Mouse (Mus musculus): Measurements from ENCODE around the gene Nfatc2ip. TPM values are rescaled to one million over a fixed set of nuclear protein-coding genes. Genes with fewer than 3 reads are reported as not detected.

The Nfatc2ip gene
- polyA plus RNA-seq, 1 experiment from 2014 or later = 1.5 TPM

- Histone ChIP-seq H3K4me2 (ENCODE audit: low read depth, low read length) (no peak overlapping the region), H3K4me3 (ENCODE audit: low read depth, low read length) (no peak overlapping the region), H3K27ac (ENCODE audit: low read depth) (no peak overlapping the region), H3K36me3 (replicated peaks; ENCODE audit: insufficient read depth, low read length) (peaks cover 14% of the 10 kb centered on the region), H3K27me3 (ENCODE audit: insufficient read depth, low read length) (no peaks in the 10 kb centered on the region), H3K4me1 (ENCODE audit: insufficient read depth) (no peaks in the 10 kb centered on the region), H3K9me3 (ENCODE audit: low read length) (no peaks in the 10 kb centered on the region), H3K9ac (replicated peaks) (no peak overlapping the region)
- DNase-seq (peak; percentile 79), ATAC-seq (peak; percentile 66)
- TF ChIP-seq EP300 (IDR thresholded peaks at IDR 0.05; ENCODE audit: low read depth) = no peak
- TF ChIP-seq CTCF (IDR thresholded peaks at IDR 0.05; ENCODE audit: low read depth) = peak; percentile 98
- WGBS (ENCODE audit: insufficient replicate concordance) = 14% methylated on average over 8 of the region's 8 CpGs
These were observed 40.3 kb upstream of the Nfatc2ip start for GRCm38 (mm10) chr7:126436851-126437250.

GRCm38 (mm10) chr7:126435801-126436200, 39.3 kb upstream of the Nfatc2ip start:
- no peak overlapping the region for H3K27ac ChIP-seq (ENCODE audit: low read depth)
- DNase-seq = no peak
- no peaks in the 10 kb centered on the region for H3K4me1 ChIP-seq (ENCODE audit: insufficient read depth)
- no peaks in the 10 kb centered on the region for H3K9me3 ChIP-seq (ENCODE audit: low read length)
- no peaks in the 10 kb centered on the region for H3K27me3 ChIP-seq (ENCODE audit: insufficient read depth, low read length)
- no peak overlapping the region for H3K4me2 ChIP-seq (ENCODE audit: low read depth, low read length)
- TF ChIP-seq EP300 (IDR thresholded peaks at IDR 0.05; ENCODE audit: low read depth) = no peak
- TF ChIP-seq CTCF (IDR thresholded peaks at IDR 0.05; ENCODE audit: low read depth) = no peak
- H3K9ac ChIP-seq (replicated peaks) = no peak overlapping the region
- H3K36me3 ChIP-seq (replicated peaks; ENCODE audit: insufficient read depth, low read length) = peaks cover 10% of the 10 kb centered on the region
- WGBS (ENCODE audit: insufficient replicate concordance) = 72% methylated on average over 3 of the region's 3 CpGs
- no peak for ATAC-seq
- no peak overlapping the region for H3K4me3 ChIP-seq (ENCODE audit: low read depth, low read length)

- no peak for ATAC-seq
- peaks cover 2% of the 10 kb centered on the region for H3K4me1 ChIP-seq (ENCODE audit: insufficient read depth)
- H3K4me2 ChIP-seq (ENCODE audit: low read depth, low read length) = no peak overlapping the region
- TF ChIP-seq EP300 (IDR thresholded peaks at IDR 0.05; ENCODE audit: low read depth) (no peak), CTCF (IDR thresholded peaks at IDR 0.05; ENCODE audit: low read depth) (no peak)
- no peak overlapping the region for H3K27ac ChIP-seq (ENCODE audit: low read depth)
- no peak overlapping the region for H3K9ac ChIP-seq (replicated peaks)
- peaks cover 8% of the 10 kb centered on the region for H3K36me3 ChIP-seq (replicated peaks; ENCODE audit: insufficient read depth, low read length)
- WGBS (ENCODE audit: insufficient replicate concordance) = 83% methylated on average over 7 of the region's 7 CpGs
- DNase-seq = no peak
- no peaks in the 10 kb centered on the region for H3K27me3 ChIP-seq (ENCODE audit: insufficient read depth, low read length)
- no peaks in the 10 kb centered on the region for H3K9me3 ChIP-seq (ENCODE audit: low read length)
- H3K4me3 ChIP-seq (ENCODE audit: low read depth, low read length) = no peak overlapping the region
These were observed 38.2 kb upstream of the Nfatc2ip start for GRCm38 (mm10) chr7:126434726-126435125.

GRCm38 (mm10) chr7:126430167-126430566, 33.6 kb upstream of the Nfatc2ip start:
- no peak for DNase-seq
- no peak overlapping the region for H3K9ac ChIP-seq (replicated peaks)
- no peak overlapping the region for H3K27ac ChIP-seq (ENCODE audit: low read depth)
- ATAC-seq = no peak
- peaks cover 8% of the 10 kb centered on the region for H3K36me3 ChIP-seq (replicated peaks; ENCODE audit: insufficient read depth, low read length)
- H3K4me3 ChIP-seq (ENCODE audit: low read depth, low read length) = no peak overlapping the region
- H3K4me1 ChIP-seq (ENCODE audit: insufficient read depth) = peaks cover 17% of the 10 kb centered on the region
- peak overlapping the region; percentile 97; the same call in 1 of the 2 replicates for H3K4me2 ChIP-seq (ENCODE audit: low read depth, low read length)
- no peaks in the 10 kb centered on the region for H3K9me3 ChIP-seq (ENCODE audit: low read length)
- no peak for TF ChIP-seq CTCF (IDR thresholded peaks at IDR 0.05; ENCODE audit: low read depth)
- no peak for TF ChIP-seq EP300 (IDR thresholded peaks at IDR 0.05; ENCODE audit: low read depth)
- no peaks in the 10 kb centered on the region for H3K27me3 ChIP-seq (ENCODE audit: insufficient read depth, low read length)

GRCm38 (mm10) chr7:126429503-126429898, 33.0 kb upstream of the Nfatc2ip start:
- peak overlapping the region; percentile 84 for H3K4me3 ChIP-seq (ENCODE audit: low read depth, low read length)
- peak; percentile 2; the same call in 1 of the 2 replicates for ATAC-seq
- peaks cover 8% of the 10 kb centered on the region for H3K36me3 ChIP-seq (replicated peaks; ENCODE audit: insufficient read depth, low read length)
- H3K9ac ChIP-seq (replicated peaks) = peak overlapping the region; percentile 78
- no peaks in the 10 kb centered on the region for H3K27me3 ChIP-seq (ENCODE audit: insufficient read depth, low read length)
- 39% methylated on average over 15 of the region's 15 CpGs for WGBS (ENCODE audit: insufficient replicate concordance)
- H3K9me3 ChIP-seq (ENCODE audit: low read length) = no peaks in the 10 kb centered on the region
- H3K4me1 ChIP-seq (ENCODE audit: insufficient read depth) = peaks cover 17% of the 10 kb centered on the region
- H3K4me2 ChIP-seq (ENCODE audit: low read depth, low read length) = peak overlapping the region; percentile 97
- no peak overlapping the region for H3K27ac ChIP-seq (ENCODE audit: low read depth)
- TF ChIP-seq CTCF (IDR thresholded peaks at IDR 0.05; ENCODE audit: low read depth) (no peak), EP300 (IDR thresholded peaks at IDR 0.05; ENCODE audit: low read depth) (no peak)
- DNase-seq = no peak

GRCm38 (mm10) chr7:126428631-126429502, 32.3 kb upstream of the Nfatc2ip start, which contains the start of gene Rabep2:
Gene Rabep2, plus strand, starts transcription at chr7:126428759.
- TF ChIP-seq EP300 (IDR thresholded peaks at IDR 0.05; ENCODE audit: low read depth) (no peak), CTCF (IDR thresholded peaks at IDR 0.05; ENCODE audit: low read depth) (no peak)
- peak; percentile 91 for ATAC-seq
- peak within 1 kb of the TSS; percentile 97 for H3K4me2 ChIP-seq (ENCODE audit: low read depth, low read length)
- peak within 1 kb of the TSS; percentile 84 for H3K4me3 ChIP-seq (ENCODE audit: low read depth, low read length)
- peak within 1 kb of the TSS; percentile 78 for H3K9ac ChIP-seq (replicated peaks)
- WGBS (ENCODE audit: insufficient replicate concordance) = under 1% methylated on average over 70 of the region's 82 CpGs
- H3K9me3 ChIP-seq (ENCODE audit: low read length) = no peaks in the 10 kb centered on the region
- H3K4me1 ChIP-seq (ENCODE audit: insufficient read depth) = peaks cover 17% of the 10 kb centered on the region
- DNase-seq = peak; percentile 91
- peak within 1 kb of the TSS; percentile 81 for H3K27ac ChIP-seq (ENCODE audit: low read depth)
- H3K27me3 ChIP-seq (ENCODE audit: insufficient read depth, low read length) = no peaks in the 10 kb centered on the region
- peaks cover 3% of the 10 kb centered on the region; the same call in 1 of the 2 replicates for H3K36me3 ChIP-seq (replicated peaks; ENCODE audit: insufficient read depth, low read length)

All from liver, postnatal 0 days (tissue).